In genomic region chr9:29960236-29960635, GRCm38 (mm10) we compare ENCODE assay signal across 16 mouse cellular contexts. TPM values are rescaled to one million over a fixed set of nuclear protein-coding genes. Genes with fewer than 3 reads are reported as not detected.
DNase-seq lines count a peak whose midpoint lies in the region; ATAC-seq and TF ChIP-seq lines count a peak whose summit lies in the region.
"Had no signal": no experiment of that assay in that cellular context is flagged by ENCODE, and none has a peak within 500 bp of the region (broad histone marks: within the 10 kb centered on the region; RNA-seq: fewer than 3 reads in every experiment).

No protein-coding gene starts in this region.

- peak; percentile 9 for DNase-seq in embryonic facial prominence, embryonic 11.5 days (ENCODE audit: low spot score)
- no peak for DNase-seq in embryonic facial prominence, embryonic 10.5 days (ENCODE audit: low spot score)
- peak; percentile 52 for DNase-seq in brain, embryonic 14.5 days (ENCODE audit: low read depth)
- DNase-seq in hindbrain, embryonic 14.5 days (ENCODE audit: low spot score): no peak
- no peak for DNase-seq in thymus, adult 18-20 months
- no peak for DNase-seq in ovary, postnatal 36 days (ENCODE audit: low spot score)
- DNase-seq: gastrocnemius, postnatal 36 days; heart, postnatal 14 days had no signal

- H3K27ac ChIP-seq in embryonic facial prominence, embryonic 11.5 days (replicated peaks; ENCODE audit: low read depth, low read length): no peak overlapping the region
- no peak overlapping the region for H3K27ac ChIP-seq in embryonic facial prominence, embryonic 10.5 days (replicated peaks)
- no peak overlapping the region for H3K27ac ChIP-seq in hindbrain, embryonic 14.5 days
- peak overlapping the region; percentile 38 for H3K27ac ChIP-seq in midbrain, embryonic 16.5 days (ENCODE audit: low read length)
- H3K27ac ChIP-seq: heart, embryonic 10.5 days; liver, embryonic 12.5 days; lung, embryonic 15.5 days; stomach, embryonic 15.5 days had no signal

- ATAC-seq in embryonic facial prominence, embryonic 11.5 days (replicated peaks; ENCODE audit: insufficient number of reproducible peaks, low FRiP score, low TSS enrichment, low read depth): no peak
- no peak for ATAC-seq in hindbrain, embryonic 14.5 days (ENCODE audit: low FRiP score)
- no peak for ATAC-seq in midbrain, embryonic 16.5 days
- ATAC-seq in frontal cortex, adult (ENCODE audit: low TSS enrichment): no peak
- ATAC-seq: CD4-positive, CD25-positive, alpha-beta regulatory T cell, adult 4 months; liver, embryonic 12.5 days had no signal

- TF ChIP-seq POLR2A in brain, embryonic 14.5 days (IDR thresholded peaks at IDR 0.05; ENCODE audit: borderline replicate concordance, extremely low read depth, insufficient read depth, insufficient read length, poor library complexity, severe bottlenecking): no peak

- no peak overlapping the region for H3K4me2 ChIP-seq in embryonic facial prominence, embryonic 11.5 days (ENCODE audit: low read depth, low read length)
- H3K4me2 ChIP-seq in hindbrain, embryonic 14.5 days (replicated peaks): peak overlapping the region; percentile 78
- peak overlapping the region; percentile 52 for H3K4me2 ChIP-seq in midbrain, embryonic 16.5 days (ENCODE audit: low read length)
- H3K4me2 ChIP-seq: liver, embryonic 12.5 days; lung, embryonic 15.5 days; stomach, embryonic 15.5 days had no signal

- no peaks in the 10 kb centered on the region for H3K36me3 ChIP-seq in embryonic facial prominence, embryonic 11.5 days (replicated peaks; ENCODE audit: control insufficient read depth, insufficient read depth, low read depth, low read length)
- H3K36me3 ChIP-seq in embryonic facial prominence, embryonic 10.5 days (replicated peaks): no peaks in the 10 kb centered on the region
- no peaks in the 10 kb centered on the region for H3K36me3 ChIP-seq in hindbrain, embryonic 14.5 days (replicated peaks; ENCODE audit: control insufficient read depth, insufficient read depth)
- H3K36me3 ChIP-seq in midbrain, embryonic 16.5 days (ENCODE audit: control insufficient read depth, insufficient read depth, low read length): no peaks in the 10 kb centered on the region
- H3K36me3 ChIP-seq: G1E; heart, embryonic 10.5 days; liver, embryonic 12.5 days; lung, embryonic 15.5 days; stomach, embryonic 15.5 days had no signal

- TF ChIP-seq CTCF in brain, embryonic 14.5 days (IDR thresholded peaks at IDR 0.05; ENCODE audit: borderline replicate concordance, extremely low read depth, insufficient read depth, insufficient read length): no peak

- no peak overlapping the region for H3K4me3 ChIP-seq in embryonic facial prominence, embryonic 11.5 days (ENCODE audit: low read depth, low read length)
- no peak overlapping the region for H3K4me3 ChIP-seq in embryonic facial prominence, embryonic 10.5 days
- H3K4me3 ChIP-seq in hindbrain, embryonic 14.5 days (replicated peaks; ENCODE audit: low read length): peak overlapping the region; percentile 56
- H3K4me3 ChIP-seq in midbrain, embryonic 16.5 days (ENCODE audit: low read depth, low read length): peak overlapping the region; percentile 54
- H3K4me3 ChIP-seq: heart, embryonic 10.5 days; liver, embryonic 12.5 days; lung, embryonic 15.5 days; stomach, embryonic 15.5 days had no signal

- peaks cover 12% of the 10 kb centered on the region for H3K27me3 ChIP-seq in embryonic facial prominence, embryonic 11.5 days (ENCODE audit: control insufficient read depth, insufficient read depth, low read length)
- H3K27me3 ChIP-seq in embryonic facial prominence, embryonic 10.5 days (replicated peaks; ENCODE audit: low read depth, poor library complexity, severe bottlenecking): peaks cover 62% of the 10 kb centered on the region
- no peaks in the 10 kb centered on the region for H3K27me3 ChIP-seq in hindbrain, embryonic 14.5 days (ENCODE audit: control insufficient read depth, insufficient read depth, low read length)
- H3K27me3 ChIP-seq in midbrain, embryonic 16.5 days (ENCODE audit: control insufficient read depth, insufficient read depth, low read depth, low read length): no peaks in the 10 kb centered on the region

- no peak overlapping the region for H3K9ac ChIP-seq in embryonic facial prominence, embryonic 11.5 days (replicated peaks; ENCODE audit: low read length)
- H3K9ac ChIP-seq in hindbrain, embryonic 14.5 days: peak overlapping the region; percentile 72
- peak overlapping the region; percentile 49 for H3K9ac ChIP-seq in midbrain, embryonic 16.5 days (ENCODE audit: low read depth, low read length)
- H3K9ac ChIP-seq: liver, embryonic 12.5 days; lung, embryonic 15.5 days; stomach, embryonic 15.5 days had no signal

- no peaks in the 10 kb centered on the region for H3K9me3 ChIP-seq in embryonic facial prominence, embryonic 11.5 days (replicated peaks; ENCODE audit: control insufficient read depth, low read length)
- no peaks in the 10 kb centered on the region for H3K9me3 ChIP-seq in embryonic facial prominence, embryonic 10.5 days
- no peaks in the 10 kb centered on the region for H3K9me3 ChIP-seq in hindbrain, embryonic 14.5 days (ENCODE audit: control insufficient read depth, low read length)
- no peaks in the 10 kb centered on the region for H3K9me3 ChIP-seq in midbrain, embryonic 16.5 days (replicated peaks; ENCODE audit: control insufficient read depth, low read length, poor library complexity, severe bottlenecking)
- H3K9me3 ChIP-seq: heart, embryonic 10.5 days; liver, embryonic 12.5 days; lung, embryonic 15.5 days; stomach, embryonic 15.5 days had no signal

- no peaks in the 10 kb centered on the region for H3K4me1 ChIP-seq in embryonic facial prominence, embryonic 11.5 days (ENCODE audit: control insufficient read depth, insufficient read depth, low read length)
- H3K4me1 ChIP-seq in embryonic facial prominence, embryonic 10.5 days: peaks cover 24% of the 10 kb centered on the region
- H3K4me1 ChIP-seq in hindbrain, embryonic 14.5 days (replicated peaks; ENCODE audit: control insufficient read depth, insufficient read depth, low read length): peaks cover 34% of the 10 kb centered on the region
- peaks cover 19% of the 10 kb centered on the region for H3K4me1 ChIP-seq in midbrain, embryonic 16.5 days (ENCODE audit: control insufficient read depth, insufficient read depth, low read length)
- H3K4me1 ChIP-seq: liver, embryonic 12.5 days; stomach, embryonic 15.5 days had no signal

- 24% methylated on average over 3 of the region's 3 CpGs for WGBS in embryonic facial prominence, embryonic 11.5 days
- WGBS in embryonic facial prominence, embryonic 10.5 days: 28% methylated on average over 3 of the region's 3 CpGs
- 25% methylated on average over 3 of the region's 3 CpGs for WGBS in hindbrain, embryonic 14.5 days
- WGBS in midbrain, embryonic 16.5 days: 29% methylated on average over 3 of the region's 3 CpGs

RNA-seq across cellular contexts. Expression of gene Ntm, which starts 2.7 kb away (rescaled TPM):
- polyA plus RNA-seq in embryonic facial prominence, embryonic 11.5 days (2014; fragmentation: Nextera tagmentation; extraction: Ambion mirVana): 11.2 and 11.5 TPM in 2 replicates
- polyA plus RNA-seq in embryonic facial prominence, embryonic 10.5 days (2016; fragmentation: Nextera tagmentation; extraction: Ambion mirVana): 8.1 and 9.1 TPM in 2 replicates
- polyA plus RNA-seq in brain, embryonic 14.5 days (2012; rRNA removed): 48.6 and 95.1 TPM in 2 replicates
- polyA plus RNA-seq in hindbrain, embryonic 14.5 days (2014; fragmentation: Nextera tagmentation; extraction: Ambion mirVana): 194 and 196 TPM in 2 replicates
- 259 and 267 TPM in 2 replicates for polyA plus RNA-seq in midbrain, embryonic 16.5 days (2015; fragmentation: Nextera tagmentation; extraction: Ambion mirVana)
- polyA plus RNA-seq: CD4-positive, CD25-positive, alpha-beta regulatory T cell, adult 4 months; G1E had no signal

Comparison
In these comparisons a context has a peak if more than half of its experiments do, and no peak if none do; other contexts are left out.
1. DNase-seq: peak in embryonic facial prominence, embryonic 11.5 days (single experiment) and brain, embryonic 14.5 days (single experiment); none in embryonic facial prominence, embryonic 10.5 days (single experiment), hindbrain, embryonic 14.5 days (single experiment), thymus, adult 18-20 months (0 of 2) and ovary, postnatal 36 days (single experiment).
2. H3K4me3 ChIP-seq: peak in hindbrain, embryonic 14.5 days (single experiment) and midbrain, embryonic 16.5 days (single experiment); none in embryonic facial prominence, embryonic 11.5 days (single experiment) and embryonic facial prominence, embryonic 10.5 days (single experiment).